Mouse (Mus musculus) left cerebral cortex, adult 11 months (tissue): ENCODE data around the gene Mst1r.

Experiments
- DNase-seq: peaks from one replicate; pipeline ENCODE4 v3.0.0; 2022; ENCODE audit warnings: low spot score

The Mst1r gene

GRCm38 (mm10) chr9:107955613-107956289 is 49.1 kb downstream of the Mst1r start:
- DNase-seq = no peak

GRCm38 (mm10) chr9:107957141-107957540 is 50.5 kb downstream of the Mst1r start:
- no peak for DNase-seq

- DNase-seq = no peak
Measured at GRCm38 (mm10) chr9:107959896-107960295, 53.2 kb downstream of the Mst1r start.

- DNase-seq = no peak
Measured at GRCm38 (mm10) chr9:107960928-107961327, 54.3 kb downstream of the Mst1r start.

- peak; percentile 82 for DNase-seq
Measured at GRCm38 (mm10) chr9:107961351-107961762, 54.7 kb downstream of the Mst1r start.

GRCm38 (mm10) chr9:107961881-107962280 is 55.2 kb downstream of the Mst1r start:
- peak; percentile 75 for DNase-seq

GRCm38 (mm10) chr9:107962916-107963315 is 56.2 kb downstream of the Mst1r start:
- no peak for DNase-seq

- no peak for DNase-seq
Measured at GRCm38 (mm10) chr9:107963700-107964099, 57.0 kb downstream of the Mst1r start.

- no peak for DNase-seq
Measured at GRCm38 (mm10) chr9:107964681-107965080, 58.0 kb downstream of the Mst1r start.

- DNase-seq = no peak
Measured at GRCm38 (mm10) chr9:107966676-107967075, 60.0 kb downstream of the Mst1r start.

GRCm38 (mm10) chr9:107967437-107967836 is 60.8 kb downstream of the Mst1r start:
- no peak for DNase-seq

GRCm38 (mm10) chr9:107968531-107968930 is 61.9 kb downstream of the Mst1r start:
- no peak for DNase-seq
